Mouse (Mus musculus): Measurements from ENCODE around the gene Fat3.

GRCm38 (mm10) chr9:15861402-15861801 lies 639.7 kb downstream of the Fat3 start:
- TF ChIP-seq FLI1 (IDR thresholded peaks at IDR 0.05; ENCODE audit: low read length) (no peak), GATA1 (IDR thresholded peaks at IDR 0.05; ENCODE audit: borderline replicate concordance, low read length) (no peak)
